Mouse (Mus musculus) thymus, postnatal 0 days (tissue): ENCODE data around the gene Sfxn4. TPM values are rescaled to one million over a fixed set of nuclear protein-coding genes. Genes with fewer than 3 reads are reported as not detected.

ENCODE experiments used
- DNase-seq: peaks from one replicate; pipeline ENCODE4 v3.0.0-alpha.2; 2015; ENCODE audit warnings: low spot score
- polyA plus RNA-seq: library from polyadenylated mRNA; unstranded; fragments of >200 nt; fragmentation: Nextera tagmentation; extraction: Ambion mirVana; gene quantifications from 2 replicates; pipeline ENCODE4 v1.2.1, GENCODE M21; 2015

The Sfxn4 gene
- polyA plus RNA-seq, 1 experiment from 2014 or later = 4.3 TPM

- DNase-seq = no peak
These were observed 18.0 kb downstream of the Sfxn4 start for GRCm38 (mm10) chr19:60843324-60843723.

GRCm38 (mm10) chr19:60837747-60838146, 23.5 kb downstream of the Sfxn4 start:
- peak; percentile 75 for DNase-seq

- no peak for DNase-seq
These were observed 42.6 kb downstream of the Sfxn4 start for GRCm38 (mm10) chr19:60818677-60819076.

- no peak for DNase-seq
These were observed 48.1 kb downstream of the Sfxn4 start for GRCm38 (mm10) chr19:60813133-60813532.

- DNase-seq = peak; percentile 9
These were observed 49.3 kb downstream of the Sfxn4 start for GRCm38 (mm10) chr19:60812036-60812389.

- peak; percentile 93 for DNase-seq
These were observed 49.9 kb downstream of the Sfxn4 start, which contains the start of gene Fam45a for GRCm38 (mm10) chr19:60811098-60812035. Gene Fam45a, plus strand, starts transcription at chr19:60811585.

- DNase-seq = no peak
These were observed 51.4 kb downstream of the Sfxn4 start for GRCm38 (mm10) chr19:60809927-60810326.

GRCm38 (mm10) chr19:60804903-60805302, 56.4 kb downstream of the Sfxn4 start:
- no peak for DNase-seq

GRCm38 (mm10) chr19:60799867-60800569, 61.3 kb downstream of the Sfxn4 start:
- DNase-seq = no peak

GRCm38 (mm10) chr19:60797415-60797814, 63.9 kb downstream of the Sfxn4 start:
- DNase-seq = no peak

- DNase-seq = no peak
These were observed 66.0 kb downstream of the Sfxn4 start for GRCm38 (mm10) chr19:60795244-60795643.

- DNase-seq = no peak
These were observed 68.0 kb downstream of the Sfxn4 start for GRCm38 (mm10) chr19:60793170-60793707.

GRCm38 (mm10) chr19:60791164-60791563, 70.1 kb downstream of the Sfxn4 start:
- DNase-seq = no peak

GRCm38 (mm10) chr19:60790551-60791161, 70.6 kb downstream of the Sfxn4 start, which contains the start of gene Eif3a:
Gene Eif3a, minus strand, starts transcription at chr19:60790658.
- DNase-seq = peak; percentile 96

GRCm38 (mm10) chr19:60789919-60790506, 71.3 kb downstream of the Sfxn4 start:
- DNase-seq = peak; percentile 49

GRCm38 (mm10) chr19:60789452-60789851, 71.8 kb downstream of the Sfxn4 start:
- no peak for DNase-seq

- no peak for DNase-seq
These were observed 72.9 kb downstream of the Sfxn4 start for GRCm38 (mm10) chr19:60788214-60788960.

GRCm38 (mm10) chr19:60787465-60788150, 73.7 kb downstream of the Sfxn4 start:
- DNase-seq = no peak
